Mouse (Mus musculus): Measurements from ENCODE around the gene Gm20662. TPM values are rescaled to one million over a fixed set of nuclear protein-coding genes. Genes with fewer than 3 reads are reported as not detected.

Gene Gm20662
- polyA plus RNA-seq, 1 experiment from 2014 or later: 0.75 TPM

GRCm38 (mm10) chr9:107960928-107961327 lies 35.2 kb upstream of the Gm20662 start:
- Histone ChIP-seq H3K4me1 (replicated peaks; ENCODE audit: control insufficient read depth, insufficient read depth, low read length) (no peaks in the 10 kb centered on the region), H3K27ac (ENCODE audit: low read length) (no peak overlapping the region), H3K9me3 (ENCODE audit: control insufficient read depth, low read length) (no peaks in the 10 kb centered on the region), H3K27me3 (ENCODE audit: control insufficient read depth, insufficient read depth, low read depth, low read length) (no peaks in the 10 kb centered on the region), H3K36me3 (ENCODE audit: control insufficient read depth, insufficient read depth, low read length) (peaks cover 12% of the 10 kb centered on the region), H3K9ac (ENCODE audit: low read length) (no peak overlapping the region), H3K4me3 (ENCODE audit: low read length) (no peak overlapping the region), H3K4me2 (ENCODE audit: low read depth, low read length) (no peak overlapping the region)
- ATAC-seq (ENCODE audit: low read depth): no peak
- WGBS: 63% methylated on average over 4 of the region's 4 CpGs

DNA sequence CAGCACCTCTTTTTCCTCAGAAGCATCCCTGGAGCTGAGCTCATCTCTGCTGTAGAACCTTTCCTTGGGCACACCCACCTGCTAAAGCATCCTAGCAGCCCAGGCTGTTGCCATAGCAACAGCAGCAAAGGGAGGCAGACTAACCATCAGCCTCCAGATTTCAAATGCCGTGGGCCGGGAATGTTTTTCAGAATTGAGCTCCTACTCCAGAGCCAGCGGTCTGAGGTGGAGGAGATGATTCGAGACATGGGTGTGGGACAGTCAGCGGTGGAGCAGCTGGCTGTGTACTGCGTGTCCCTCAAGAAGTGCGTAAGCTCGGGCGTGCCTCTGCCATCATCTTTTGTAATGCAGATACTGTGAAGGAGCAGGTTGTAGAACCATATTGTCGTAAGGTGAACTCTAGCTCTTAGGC lies 34.8 kb upstream of the Gm20662 start:
- H3K4me2 ChIP-seq (ENCODE audit: low read depth, low read length): no peak overlapping the region
- H3K36me3 ChIP-seq (ENCODE audit: control insufficient read depth, insufficient read depth, low read length): peaks cover 12% of the 10 kb centered on the region
- no peak overlapping the region for H3K27ac ChIP-seq (ENCODE audit: low read length)
- no peak overlapping the region for H3K4me3 ChIP-seq (ENCODE audit: low read length)
- no peaks in the 10 kb centered on the region for H3K4me1 ChIP-seq (replicated peaks; ENCODE audit: control insufficient read depth, insufficient read depth, low read length)
- ATAC-seq (ENCODE audit: low read depth): no peak
- H3K9ac ChIP-seq (ENCODE audit: low read length): no peak overlapping the region
- 85% methylated on average over 10 of the region's 10 CpGs for WGBS
- no peaks in the 10 kb centered on the region for H3K9me3 ChIP-seq (ENCODE audit: control insufficient read depth, low read length)
- H3K27me3 ChIP-seq (ENCODE audit: control insufficient read depth, insufficient read depth, low read depth, low read length): no peaks in the 10 kb centered on the region

DNA sequence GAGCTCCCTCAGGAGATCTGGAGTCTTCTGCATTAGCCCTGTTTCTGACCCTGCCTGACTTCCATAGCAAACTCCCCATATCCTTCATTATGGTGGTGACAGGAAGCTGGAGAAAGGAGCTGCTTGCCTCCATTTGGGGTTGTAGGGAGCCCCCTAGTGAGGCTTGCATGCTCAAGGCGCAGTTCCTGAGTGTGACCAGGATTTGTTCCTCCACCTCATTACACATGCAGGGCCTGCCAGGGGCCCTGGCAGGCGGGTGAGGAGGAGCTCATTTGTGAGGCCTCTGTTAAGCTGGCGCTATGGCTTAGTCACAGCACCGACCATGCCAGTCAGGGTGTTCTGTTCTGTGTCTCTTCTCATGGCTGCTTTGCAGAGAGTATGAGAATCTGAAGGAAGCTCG lies 34.3 kb upstream of the Gm20662 start:
- Histone ChIP-seq H3K9me3 (ENCODE audit: control insufficient read depth, low read length) (no peaks in the 10 kb centered on the region), H3K27ac (ENCODE audit: low read length) (no peak overlapping the region), H3K9ac (ENCODE audit: low read length) (no peak overlapping the region), H3K4me3 (ENCODE audit: low read length) (no peak overlapping the region), H3K4me1 (replicated peaks; ENCODE audit: control insufficient read depth, insufficient read depth, low read length) (no peaks in the 10 kb centered on the region), H3K27me3 (ENCODE audit: control insufficient read depth, insufficient read depth, low read depth, low read length) (no peaks in the 10 kb centered on the region), H3K36me3 (ENCODE audit: control insufficient read depth, insufficient read depth, low read length) (peaks cover 11% of the 10 kb centered on the region), H3K4me2 (ENCODE audit: low read depth, low read length) (no peak overlapping the region)
- 44% methylated on average over 5 of the region's 5 CpGs for WGBS
- peak; percentile 44; the same call in 1 of the 2 replicates for ATAC-seq (ENCODE audit: low read depth)

- no peak for ATAC-seq (ENCODE audit: low read depth)
- Histone ChIP-seq H3K36me3 (ENCODE audit: control insufficient read depth, insufficient read depth, low read length) (peaks cover 6% of the 10 kb centered on the region), H3K9ac (ENCODE audit: low read length) (no peak overlapping the region), H3K27ac (ENCODE audit: low read length) (no peak overlapping the region), H3K27me3 (ENCODE audit: control insufficient read depth, insufficient read depth, low read depth, low read length) (no peaks in the 10 kb centered on the region), H3K4me2 (ENCODE audit: low read depth, low read length) (no peak overlapping the region), H3K4me1 (replicated peaks; ENCODE audit: control insufficient read depth, insufficient read depth, low read length) (no peaks in the 10 kb centered on the region), H3K9me3 (ENCODE audit: control insufficient read depth, low read length) (no peaks in the 10 kb centered on the region), H3K4me3 (ENCODE audit: low read length) (no peak overlapping the region)
- 85% methylated on average over 9 of the region's 9 CpGs for WGBS
Measured at GRCm38 (mm10) chr9:107962916-107963315, 33.2 kb upstream of the Gm20662 start.

DNA sequence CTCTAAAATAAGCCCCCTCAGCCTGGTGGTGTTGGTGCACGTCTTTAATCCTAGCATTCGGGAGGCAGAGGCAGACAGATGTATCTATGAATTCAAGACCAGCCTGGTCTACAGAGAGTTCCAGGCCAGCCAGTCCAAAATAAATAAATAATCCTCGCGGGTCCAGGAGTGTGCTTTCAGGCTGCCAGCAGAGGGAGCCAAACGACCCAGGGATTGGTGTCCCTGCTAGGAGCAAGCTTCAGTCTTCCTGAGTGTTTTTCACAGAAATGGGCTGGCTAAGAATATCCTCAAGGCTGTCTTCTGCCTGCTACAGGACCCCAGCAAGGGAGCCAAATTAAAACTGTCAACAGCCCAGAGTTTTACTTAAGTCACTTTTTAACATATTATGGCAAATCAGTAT lies 32.4 kb upstream of the Gm20662 start:
- Histone ChIP-seq H3K4me3 (ENCODE audit: low read length) (no peak overlapping the region), H3K9ac (ENCODE audit: low read length) (no peak overlapping the region), H3K27ac (ENCODE audit: low read length) (no peak overlapping the region), H3K36me3 (ENCODE audit: control insufficient read depth, insufficient read depth, low read length) (peaks cover 12% of the 10 kb centered on the region), H3K9me3 (ENCODE audit: control insufficient read depth, low read length) (no peaks in the 10 kb centered on the region), H3K27me3 (ENCODE audit: control insufficient read depth, insufficient read depth, low read depth, low read length) (no peaks in the 10 kb centered on the region), H3K4me1 (replicated peaks; ENCODE audit: control insufficient read depth, insufficient read depth, low read length) (no peaks in the 10 kb centered on the region), H3K4me2 (ENCODE audit: low read depth, low read length) (no peak overlapping the region)
- peak; percentile 72 for ATAC-seq (ENCODE audit: low read depth)
- 14% methylated on average over 5 of the region's 5 CpGs for WGBS

DNA sequence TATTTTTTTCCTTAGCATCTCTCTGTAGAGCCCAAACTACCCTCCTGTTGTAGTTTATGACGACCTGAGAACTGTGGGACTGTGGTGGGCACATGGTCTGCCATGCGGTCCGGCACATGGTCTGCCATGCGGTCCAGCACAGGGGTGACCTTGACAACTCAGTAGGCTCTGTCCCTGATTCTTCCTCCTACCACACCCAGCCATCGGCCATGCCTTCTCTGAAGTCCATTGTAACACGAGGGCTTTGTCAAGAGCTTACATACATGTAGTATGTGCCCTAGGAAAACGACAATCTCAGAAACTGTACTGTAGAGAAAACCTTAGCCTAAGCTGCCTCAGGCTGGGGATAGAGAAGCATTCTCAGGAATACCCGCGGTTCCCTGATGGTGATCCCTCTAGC lies 31.5 kb upstream of the Gm20662 start:
- WGBS: 89% methylated on average over 9 of the region's 9 CpGs
- H3K4me2 ChIP-seq (ENCODE audit: low read depth, low read length): no peak overlapping the region
- H3K27ac ChIP-seq (ENCODE audit: low read length): no peak overlapping the region
- H3K4me3 ChIP-seq (ENCODE audit: low read length): no peak overlapping the region
- no peak for ATAC-seq (ENCODE audit: low read depth)
- no peaks in the 10 kb centered on the region for H3K9me3 ChIP-seq (ENCODE audit: control insufficient read depth, low read length)
- H3K36me3 ChIP-seq (ENCODE audit: control insufficient read depth, insufficient read depth, low read length): peaks cover 8% of the 10 kb centered on the region
- no peaks in the 10 kb centered on the region for H3K4me1 ChIP-seq (replicated peaks; ENCODE audit: control insufficient read depth, insufficient read depth, low read length)
- H3K9ac ChIP-seq (ENCODE audit: low read length): no peak overlapping the region
- H3K27me3 ChIP-seq (ENCODE audit: control insufficient read depth, insufficient read depth, low read depth, low read length): no peaks in the 10 kb centered on the region

GRCm38 (mm10) chr9:107966676-107967075 lies 29.5 kb upstream of the Gm20662 start:
- no peak overlapping the region for H3K4me2 ChIP-seq (ENCODE audit: low read depth, low read length)
- H3K9me3 ChIP-seq (ENCODE audit: control insufficient read depth, low read length): no peaks in the 10 kb centered on the region
- 78% methylated on average over 10 of the region's 10 CpGs for WGBS
- peaks cover 7% of the 10 kb centered on the region for H3K36me3 ChIP-seq (ENCODE audit: control insufficient read depth, insufficient read depth, low read length)
- no peaks in the 10 kb centered on the region for H3K27me3 ChIP-seq (ENCODE audit: control insufficient read depth, insufficient read depth, low read depth, low read length)
- 0 out of 2 replicates have a peak overlapping the region, but pooled peaks have one; percentile 5 for H3K9ac ChIP-seq (ENCODE audit: low read length)
- no peak overlapping the region for H3K4me3 ChIP-seq (ENCODE audit: low read length)
- ATAC-seq (ENCODE audit: low read depth): no peak
- no peaks in the 10 kb centered on the region for H3K4me1 ChIP-seq (replicated peaks; ENCODE audit: control insufficient read depth, insufficient read depth, low read length)
- H3K27ac ChIP-seq (ENCODE audit: low read length): no peak overlapping the region

- no peak for ATAC-seq (ENCODE audit: low read depth)
- 68% methylated on average over 6 of the region's 6 CpGs for WGBS
- no peaks in the 10 kb centered on the region for H3K4me1 ChIP-seq (replicated peaks; ENCODE audit: control insufficient read depth, insufficient read depth, low read length)
- H3K36me3 ChIP-seq (ENCODE audit: control insufficient read depth, insufficient read depth, low read length): peaks cover 7% of the 10 kb centered on the region
- no peak overlapping the region for H3K4me3 ChIP-seq (ENCODE audit: low read length)
- H3K9ac ChIP-seq (ENCODE audit: low read length): no peak overlapping the region
- no peak overlapping the region for H3K27ac ChIP-seq (ENCODE audit: low read length)
- no peaks in the 10 kb centered on the region for H3K27me3 ChIP-seq (ENCODE audit: control insufficient read depth, insufficient read depth, low read depth, low read length)
- no peaks in the 10 kb centered on the region for H3K9me3 ChIP-seq (ENCODE audit: control insufficient read depth, low read length)
- no peak overlapping the region for H3K4me2 ChIP-seq (ENCODE audit: low read depth, low read length)
Measured at GRCm38 (mm10) chr9:107967437-107967836, 28.7 kb upstream of the Gm20662 start.

DNA sequence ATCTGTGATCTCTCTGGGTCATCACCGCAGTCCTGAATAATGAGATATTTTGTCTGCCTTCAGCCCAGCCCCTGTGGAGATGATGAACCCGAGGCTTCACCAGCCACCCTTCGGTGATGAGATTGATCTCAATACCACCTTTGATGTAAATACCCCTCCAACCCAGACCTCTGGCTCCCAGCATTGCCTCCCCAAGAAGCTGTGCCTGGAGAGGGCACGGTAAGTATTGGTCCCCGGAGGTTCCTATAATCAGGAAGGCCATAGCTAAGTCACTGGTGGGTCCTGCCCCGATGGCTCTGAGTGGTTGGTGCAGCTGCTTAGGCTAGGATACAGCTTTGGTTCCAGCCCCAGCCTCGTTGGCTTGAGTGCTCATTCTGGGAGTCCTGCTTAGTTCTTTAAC lies 27.6 kb upstream of the Gm20662 start:
- ATAC-seq (ENCODE audit: low read depth): no peak
- H3K27me3 ChIP-seq (ENCODE audit: control insufficient read depth, insufficient read depth, low read depth, low read length): no peaks in the 10 kb centered on the region
- peaks cover 7% of the 10 kb centered on the region for H3K36me3 ChIP-seq (ENCODE audit: control insufficient read depth, insufficient read depth, low read length)

DNA sequence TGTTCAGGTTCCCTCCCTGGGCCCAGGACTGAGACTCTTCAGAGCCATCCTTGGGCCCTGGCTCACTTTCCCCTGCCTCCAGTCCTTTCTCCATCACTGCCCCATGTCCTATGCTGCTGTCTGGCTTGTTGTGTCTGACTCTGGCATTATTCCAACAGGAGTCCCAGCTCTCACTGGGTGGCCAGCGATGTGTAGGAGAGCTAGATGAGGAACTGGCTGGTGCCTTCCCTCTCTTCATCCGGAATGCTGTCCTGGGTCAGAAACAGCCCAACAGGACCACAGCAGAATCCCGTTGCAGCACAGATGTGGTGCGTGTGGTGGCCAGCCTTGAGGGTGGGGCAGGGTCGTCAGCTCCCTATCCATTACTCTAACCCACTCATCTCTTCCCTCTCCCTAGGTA lies 25.8 kb upstream of the Gm20662 start:
- Histone ChIP-seq H3K9ac (ENCODE audit: low read length) (no peak overlapping the region), H3K4me2 (ENCODE audit: low read depth, low read length) (no peak overlapping the region), H3K36me3 (ENCODE audit: control insufficient read depth, insufficient read depth, low read length) (peaks cover 7% of the 10 kb centered on the region), H3K4me1 (replicated peaks; ENCODE audit: control insufficient read depth, insufficient read depth, low read length) (no peaks in the 10 kb centered on the region), H3K27ac (ENCODE audit: low read length) (no peak overlapping the region), H3K27me3 (ENCODE audit: control insufficient read depth, insufficient read depth, low read depth, low read length) (no peaks in the 10 kb centered on the region), H3K9me3 (ENCODE audit: control insufficient read depth, low read length) (no peaks in the 10 kb centered on the region), H3K4me3 (ENCODE audit: low read length) (no peak overlapping the region)
- 69% methylated on average over 5 of the region's 5 CpGs for WGBS
- ATAC-seq (ENCODE audit: low read depth): no peak

More for the DNA sequence above, 27.6 kb upstream of the Gm20662 start:
- no peak overlapping the region for H3K4me2 ChIP-seq (ENCODE audit: low read depth, low read length)
- H3K27ac ChIP-seq (ENCODE audit: low read length): no peak overlapping the region
- 87% methylated on average over 7 of the region's 7 CpGs for WGBS
- H3K9me3 ChIP-seq (ENCODE audit: control insufficient read depth, low read length): no peaks in the 10 kb centered on the region
- no peaks in the 10 kb centered on the region for H3K4me1 ChIP-seq (replicated peaks; ENCODE audit: control insufficient read depth, insufficient read depth, low read length)
- no peak overlapping the region for H3K4me3 ChIP-seq (ENCODE audit: low read length)
- no peak overlapping the region for H3K9ac ChIP-seq (ENCODE audit: low read length)

All from lung, embryonic 16.5 days (tissue).